Mouse (Mus musculus) CD4-positive helper T cell, adult 2 months (primary cell): ENCODE data around the gene Ccr1l1.
"Not testable (repeated sequence)": the region's sequence is repeated elsewhere in the genome, so short reads cannot be mapped to it uniquely, and the experiment has no call there.

Source experiments
- DNase-seq: peaks from one replicate; pipeline ENCODE4 v3.0.0-alpha.2; 2012; ENCODE audit warnings: low read depth, missing footprints, low spot score

The Ccr1l1 gene

GRCm38 (mm10) chr9:123978308-123978707 is at the start of gene Ccr1l1:
Gene Ccr1l1, minus strand, starts transcription at chr9:123978408.
- DNase-seq: no peak

GRCm38 (mm10) chr9:124021672-124022071 is 43.5 kb upstream of the Ccr1l1 start, which contains the start of gene Ccr3:
Gene Ccr3, plus strand, starts transcription at chr9:124021972.
- no peak for DNase-seq

- no peak for DNase-seq
These were observed 41.7 kb upstream of the Ccr1l1 start for GRCm38 (mm10) chr9:124019887-124020286.

GRCm38 (mm10) chr9:124016048-124016447 is 37.8 kb upstream of the Ccr1l1 start:
- no peak for DNase-seq

GRCm38 (mm10) chr9:124014985-124015652 is 36.9 kb upstream of the Ccr1l1 start:
- no peak for DNase-seq

GRCm38 (mm10) chr9:124013270-124013669 is 35.1 kb upstream of the Ccr1l1 start:
- no peak for DNase-seq

- no peak for DNase-seq
These were observed 34.5 kb upstream of the Ccr1l1 start for GRCm38 (mm10) chr9:124012691-124013090.

- no peak for DNase-seq
These were observed 21.6 kb upstream of the Ccr1l1 start for GRCm38 (mm10) chr9:123999784-124000183.

- peak; percentile 15 for DNase-seq
These were observed 19.5 kb upstream of the Ccr1l1 start for GRCm38 (mm10) chr9:123997719-123998118.

- no peak for DNase-seq
These were observed 13.2 kb upstream of the Ccr1l1 start for GRCm38 (mm10) chr9:123991312-123991906.

GRCm38 (mm10) chr9:123989671-123990070 is 11.5 kb upstream of the Ccr1l1 start:
- DNase-seq: peak; percentile 58

- peak; percentile 62 for DNase-seq
These were observed 8.0 kb upstream of the Ccr1l1 start for GRCm38 (mm10) chr9:123986217-123986616.

GRCm38 (mm10) chr9:123984943-123985342 is 6.7 kb upstream of the Ccr1l1 start:
- no peak for DNase-seq

GRCm38 (mm10) chr9:123982720-123983119 is 4.5 kb upstream of the Ccr1l1 start:
- DNase-seq: no peak

GRCm38 (mm10) chr9:123981909-123982308 is 3.7 kb upstream of the Ccr1l1 start:
- DNase-seq: no peak

- DNase-seq: not testable (repeated sequence)
These were observed 2.8 kb upstream of the Ccr1l1 start for GRCm38 (mm10) chr9:123980858-123981475.

GRCm38 (mm10) chr9:123976876-123977663 is 1.1 kb downstream of the Ccr1l1 start:
- no peak for DNase-seq

- DNase-seq: no peak
These were observed 2.6 kb downstream of the Ccr1l1 start for GRCm38 (mm10) chr9:123975630-123976029.

- DNase-seq: peak; percentile 16
These were observed 9.8 kb downstream of the Ccr1l1 start, which contains the start of gene Ccr1 for GRCm38 (mm10) chr9:123968290-123968912. Gene Ccr1, minus strand, starts transcription at chr9:123968692.

- not testable (repeated sequence) for DNase-seq
These were observed 11.2 kb downstream of the Ccr1l1 start for GRCm38 (mm10) chr9:123966858-123967495.

- DNase-seq: no peak
These were observed 13.4 kb downstream of the Ccr1l1 start for GRCm38 (mm10) chr9:123964776-123965175.
